Mouse (Mus musculus) hindbrain, embryonic 14.5 days (tissue): Measurements from ENCODE around the gene Igfbp6. TPM values are rescaled to one million over a fixed set of nuclear protein-coding genes. Genes with fewer than 3 reads are reported as not detected.
"Not testable (repeated sequence)": the region's sequence is repeated elsewhere in the genome, so short reads cannot be mapped to it uniquely, and the experiment has no call there.

Source experiments
- ATAC-seq: fragments of 200-750 bp; cut with Nextera tagmentation; 2 replicates; pipeline ENCODE4 v1.8.0; 2017; ENCODE audit warnings: moderate number of reproducible peaks, mild to moderate bottlenecking, moderate TSS enrichment, moderate library complexity; ENCODE audit not compliant: low FRiP score
- DNase-seq: peaks from one replicate; pipeline ENCODE4 v3.0.0-alpha.2; 2015; ENCODE audit warnings: low spot score
- H3K27ac ChIP-seq: fragments of 300-500 bp; sonication (generic); 2 replicates; pipeline ENCODE4 v1.5.1; 2014; ENCODE audit warnings: mild to moderate bottlenecking, moderate library complexity
- H3K27me3 ChIP-seq: fragments of 300-500 bp; sonication (generic); 2 replicates; pipeline ENCODE4 v1.6.1; 2014; ENCODE audit warnings: mild to moderate bottlenecking, low read length, mixed read lengths; ENCODE audit not compliant: control insufficient read depth, insufficient read depth
- H3K36me3 ChIP-seq: fragments of 300-500 bp; sonication (generic); replicated peaks from 2 replicates; pipeline ENCODE4 v1.6.1; 2014; ENCODE audit not compliant: control insufficient read depth, insufficient read depth
- H3K4me1 ChIP-seq: fragments of 300-500 bp; sonication (generic); replicated peaks from 2 replicates; pipeline ENCODE4 v1.6.1; 2014; ENCODE audit warnings: antibody characterized with exemption, low read length, mixed read lengths; ENCODE audit not compliant: control insufficient read depth, insufficient read depth
- H3K4me2 ChIP-seq: fragments of 300-500 bp; sonication (generic); replicated peaks from 2 replicates; pipeline ENCODE4 v1.6.1; 2014; ENCODE audit warnings: mild to moderate bottlenecking, moderate library complexity
- H3K4me3 ChIP-seq: fragments of 300-500 bp; sonication (generic); replicated peaks from 2 replicates; pipeline ENCODE4 v1.5.1; 2014; ENCODE audit warnings: mild to moderate bottlenecking, low read length
- H3K9ac ChIP-seq: fragments of 300-500 bp; sonication (generic); 2 replicates; pipeline ENCODE4 v1.6.1; 2014
- H3K9me3 ChIP-seq: fragments of 300-500 bp; sonication (generic); 2 replicates; pipeline ENCODE4 v1.6.1; 2016; ENCODE audit warnings: low read length; ENCODE audit not compliant: control insufficient read depth
- WGBS: fragments of 180-500 bp; shearing (Covaris S2); extraction: QIAGEN DNeasy Blood & Tissue Kit; methylation state at CpG from one replicate; pipeline ENCODE4 v1.1.7; 2014; 5-methylcytosine and 5-hydroxymethylcytosine counted together
- polyA plus RNA-seq: library from polyadenylated mRNA; unstranded; fragments of >200 nt; fragmentation: Nextera tagmentation; extraction: Ambion mirVana; gene quantifications from 2 replicates; pipeline ENCODE4 v1.2.1, GENCODE M21; 2014

The Igfbp6 gene
- polyA plus RNA-seq, 1 experiment from 2014 or later: 1.8 TPM

DNA sequence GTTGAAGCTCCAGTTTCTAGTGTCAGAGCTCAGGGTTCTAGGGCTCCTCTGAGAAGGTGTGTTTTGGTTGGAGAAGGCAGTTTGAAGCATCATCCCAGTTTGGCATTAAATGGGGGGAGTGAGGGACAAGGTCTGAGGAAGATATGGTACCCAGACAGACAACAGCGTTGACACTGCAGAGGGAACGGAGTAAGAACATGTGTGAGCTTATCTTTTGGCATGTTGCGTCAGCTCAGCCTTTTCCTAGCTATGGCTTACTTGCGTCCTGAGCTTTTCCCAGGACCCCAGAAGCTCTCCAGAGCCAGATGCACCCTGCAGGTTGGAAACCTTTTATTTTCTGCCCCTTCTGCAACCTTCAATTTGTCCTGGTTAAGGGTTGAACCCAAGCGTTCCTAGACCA lies 1.9 kb downstream of the Igfbp6 start:
- DNase-seq: no peak
- H3K4me2 ChIP-seq: no peak overlapping the region
- no peaks in the 10 kb centered on the region for H3K36me3 ChIP-seq
- H3K4me1 ChIP-seq: no peaks in the 10 kb centered on the region
- WGBS: 89% methylated on average over 5 of the region's 5 CpGs
- H3K4me3 ChIP-seq: no peak overlapping the region
- no peak for ATAC-seq
- H3K9me3 ChIP-seq: no peaks in the 10 kb centered on the region
- no peak overlapping the region for H3K9ac ChIP-seq
- peaks cover 32% of the 10 kb centered on the region for H3K27me3 ChIP-seq
- no peak overlapping the region for H3K27ac ChIP-seq

DNA sequence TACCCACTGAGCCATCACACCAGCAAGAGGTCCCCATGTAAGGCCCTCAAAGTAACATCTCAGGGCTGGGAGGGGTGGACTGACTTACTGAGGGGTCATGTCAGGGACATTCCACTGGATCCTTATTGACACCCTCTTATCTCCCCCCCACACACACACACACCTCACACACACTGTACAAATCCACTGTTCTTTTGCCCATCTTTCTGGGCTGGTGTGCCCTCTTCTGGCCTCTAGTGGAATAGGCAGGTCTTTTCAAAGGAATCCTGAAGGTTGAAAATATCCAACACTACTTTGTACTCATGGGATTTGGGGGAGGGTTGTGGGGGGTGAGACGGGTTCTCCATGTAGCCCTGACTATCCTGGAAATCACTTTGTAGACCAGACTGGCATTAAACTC lies 2.7 kb downstream of the Igfbp6 start:
- DNase-seq (peak; percentile 60), ATAC-seq (0 out of 2 replicates have a peak, but pooled peaks have one; percentile 31)
- H3K27ac ChIP-seq: no peak overlapping the region
- H3K4me3 ChIP-seq: no peak overlapping the region
- H3K4me1 ChIP-seq: no peaks in the 10 kb centered on the region
- no peaks in the 10 kb centered on the region for H3K9me3 ChIP-seq
- no peak overlapping the region for H3K4me2 ChIP-seq
- 3% methylated on average over 1 of the region's 1 CpGs for WGBS
- peaks cover 32% of the 10 kb centered on the region for H3K27me3 ChIP-seq
- H3K9ac ChIP-seq: no peak overlapping the region
- no peaks in the 10 kb centered on the region for H3K36me3 ChIP-seq

DNA sequence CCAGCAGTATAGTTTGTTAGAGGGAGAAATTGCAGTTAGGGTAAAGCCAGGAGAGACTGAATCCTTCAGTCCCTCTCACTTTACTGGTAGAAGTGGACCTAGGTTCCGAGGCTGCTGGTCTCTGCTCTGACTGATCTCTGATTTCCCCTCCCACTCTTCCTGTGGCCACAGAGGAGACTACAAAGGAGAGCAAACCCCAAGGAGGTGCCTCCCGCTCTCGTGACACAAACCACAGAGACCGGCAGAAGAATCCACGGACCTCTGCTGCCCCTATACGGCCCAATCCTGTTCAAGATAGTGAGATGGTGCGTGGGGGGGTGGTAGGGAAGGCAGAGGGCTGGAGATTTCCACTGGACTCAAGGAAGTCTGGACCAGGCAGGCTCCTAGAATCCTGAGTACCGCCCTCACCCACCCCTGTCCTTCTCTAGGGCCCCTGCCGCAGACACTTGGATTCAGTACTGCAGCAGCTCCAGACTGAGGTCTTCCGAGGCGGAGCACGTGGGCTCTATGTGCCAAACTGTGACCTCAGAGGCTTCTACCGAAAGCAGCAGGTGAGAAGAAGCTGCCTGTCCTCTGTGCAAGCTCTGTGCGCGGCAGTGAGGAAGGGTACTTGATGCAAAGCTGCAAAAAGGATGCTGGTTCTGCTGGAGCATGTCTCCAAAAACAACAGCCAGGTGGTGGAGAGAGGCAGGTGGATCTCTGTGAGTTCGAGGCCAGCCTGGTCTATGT lies 3.7 kb downstream of the Igfbp6 start:
- Histone ChIP-seq H3K4me2 (no peak overlapping the region), H3K36me3 (no peaks in the 10 kb centered on the region), H3K4me3 (no peak overlapping the region), H3K27me3 (peaks cover 32% of the 10 kb centered on the region), H3K27ac (no peak overlapping the region), H3K9ac (no peak overlapping the region), H3K4me1 (no peaks in the 10 kb centered on the region), H3K9me3 (no peaks in the 10 kb centered on the region)
- DNase-seq: no peak
- 76% methylated on average over 16 of the region's 16 CpGs for WGBS
- no peak for ATAC-seq

DNA sequence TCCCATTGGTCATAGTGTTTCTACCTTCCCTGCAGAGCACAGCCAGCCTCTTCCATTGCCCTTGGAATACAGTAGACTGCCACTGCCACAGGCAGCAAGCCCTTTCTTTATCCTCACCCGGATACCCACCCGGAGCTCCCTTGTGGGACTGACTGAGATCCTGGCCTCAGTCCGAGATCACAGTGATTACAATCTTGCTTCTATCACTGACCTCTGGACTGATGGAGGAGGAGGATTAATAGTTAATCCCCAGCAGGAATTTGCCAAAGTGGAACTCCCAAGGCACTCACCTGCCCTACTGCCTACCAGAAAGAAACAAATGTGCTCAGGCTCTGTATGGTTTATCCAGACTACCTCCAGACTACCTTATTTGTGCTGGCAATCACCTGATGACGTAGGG lies 5.4 kb downstream of the Igfbp6 start:
- Histone ChIP-seq H3K9ac (no peak overlapping the region), H3K27me3 (peaks cover 17% of the 10 kb centered on the region), H3K4me1 (no peaks in the 10 kb centered on the region), H3K36me3 (no peaks in the 10 kb centered on the region), H3K4me3 (no peak overlapping the region), H3K9me3 (no peaks in the 10 kb centered on the region), H3K4me2 (no peak overlapping the region), H3K27ac (no peak overlapping the region)
- 77% methylated on average over 4 of the region's 4 CpGs for WGBS
- ATAC-seq: no peak
- no peak for DNase-seq

DNA sequence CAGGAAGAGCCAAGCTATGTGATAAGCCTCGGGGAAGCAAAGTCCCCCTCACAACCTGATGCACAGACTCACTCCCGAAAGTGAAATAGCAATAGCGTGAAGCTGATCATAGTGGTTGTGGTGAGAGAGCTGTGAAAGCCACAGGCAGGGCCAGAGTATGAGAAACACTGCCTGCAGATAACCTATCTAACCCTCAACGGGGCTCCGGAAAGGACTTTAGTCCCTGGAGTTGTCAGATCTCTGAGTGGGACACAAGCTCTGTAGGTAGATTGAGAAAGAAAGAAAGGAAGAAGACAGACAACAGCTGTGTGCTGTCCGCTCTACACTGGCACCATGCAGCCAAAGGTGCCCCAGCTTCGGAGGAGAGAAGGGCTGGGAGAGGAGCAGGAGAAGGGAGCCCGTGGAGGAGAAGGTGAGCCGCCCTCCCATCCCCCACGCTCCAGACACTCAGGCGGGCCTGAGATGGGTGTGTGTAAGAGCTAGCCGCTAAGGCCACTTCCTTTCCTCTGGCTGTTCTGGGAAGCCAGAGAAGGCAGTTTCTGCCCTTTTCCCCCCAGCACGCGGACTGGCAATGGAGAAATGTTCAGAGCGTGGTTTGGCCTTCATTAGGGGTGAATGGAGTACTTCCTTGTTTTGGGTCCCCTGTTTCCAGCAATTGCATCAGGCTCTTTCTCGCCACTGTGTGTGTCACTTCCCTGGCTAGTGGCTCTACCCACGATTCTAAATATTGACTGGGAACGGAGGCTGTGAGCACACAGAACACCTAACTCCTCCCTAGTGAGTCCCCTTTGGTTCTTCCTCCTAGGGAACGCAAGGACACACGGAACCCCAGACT lies 6.4 kb downstream of the Igfbp6 start, which contains the start of gene Soat2:
Soat2 (plus strand) TSS at position 226 of the 835 bp plus-strand sequence.
- no peak for ATAC-seq
- Histone ChIP-seq H3K4me1 (no peaks in the 10 kb centered on the region), H3K4me3 (no peak within 1 kb of the TSS), H3K9me3 (no peaks in the 10 kb centered on the region), H3K27me3 (peaks cover 7% of the 10 kb centered on the region), H3K27ac (no peak within 1 kb of the TSS), H3K4me2 (no peak within 1 kb of the TSS), H3K9ac (no peak within 1 kb of the TSS), H3K36me3 (no peaks in the 10 kb centered on the region)
- 54% methylated on average over 20 of the region's 20 CpGs for WGBS
- DNase-seq: no peak

DNA sequence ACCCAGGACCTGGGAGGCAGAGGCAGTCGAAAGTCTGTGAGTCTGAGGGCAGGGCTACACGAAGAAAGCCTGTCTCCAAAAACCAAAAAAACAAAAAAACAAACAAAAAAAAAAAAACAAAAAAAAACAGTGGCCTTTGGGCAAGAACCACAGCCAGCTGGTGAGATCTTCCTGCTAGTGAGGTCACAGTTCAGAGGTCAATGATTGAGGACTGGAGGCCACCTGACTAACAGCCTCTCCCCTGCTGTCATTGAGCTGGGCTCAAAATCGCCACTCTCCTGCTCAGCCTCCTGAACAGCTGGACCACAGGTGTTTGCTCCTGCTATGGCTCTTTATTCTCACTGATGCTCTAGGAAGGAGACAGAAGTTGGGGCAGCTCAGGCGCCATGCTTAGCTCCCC lies 8.5 kb downstream of the Igfbp6 start:
- Histone ChIP-seq H3K4me3 (no peak overlapping the region), H3K27ac (no peak overlapping the region), H3K4me1 (no peaks in the 10 kb centered on the region; the same call in 1 of the 2 replicates), H3K36me3 (no peaks in the 10 kb centered on the region), H3K4me2 (no peak overlapping the region), H3K9me3 (no peaks in the 10 kb centered on the region), H3K27me3 (no peaks in the 10 kb centered on the region), H3K9ac (no peak overlapping the region)
- no peak for DNase-seq
- ATAC-seq: no peak
- WGBS: 12% methylated on average over 4 of the region's 4 CpGs

DNA sequence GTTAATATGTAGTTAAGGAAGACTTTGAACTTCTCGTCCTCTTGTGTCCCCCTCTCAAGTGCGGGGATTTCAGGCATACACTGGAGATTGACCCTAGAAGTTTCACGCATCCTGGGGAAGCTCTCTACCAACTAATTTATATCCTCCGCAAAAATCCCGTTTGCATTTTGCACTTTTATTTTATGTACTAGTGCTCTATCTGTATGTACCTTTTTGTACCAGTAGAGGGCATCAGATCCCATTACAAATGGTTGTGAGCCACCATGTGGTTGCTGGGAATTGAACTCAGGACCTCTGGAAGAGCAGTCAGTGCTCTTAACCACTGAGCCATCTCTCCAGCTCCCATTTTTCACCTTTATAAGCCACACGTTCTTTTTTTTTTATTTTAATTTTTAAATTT lies 10.8 kb downstream of the Igfbp6 start:
- 93% methylated on average over 6 of the region's 6 CpGs for WGBS
- not testable (repeated sequence) for H3K9me3 ChIP-seq, H3K4me2 ChIP-seq, ATAC-seq, DNase-seq, H3K4me3 ChIP-seq, H3K9ac ChIP-seq, H3K4me1 ChIP-seq, H3K36me3 ChIP-seq, H3K27me3 ChIP-seq, H3K27ac ChIP-seq

DNA sequence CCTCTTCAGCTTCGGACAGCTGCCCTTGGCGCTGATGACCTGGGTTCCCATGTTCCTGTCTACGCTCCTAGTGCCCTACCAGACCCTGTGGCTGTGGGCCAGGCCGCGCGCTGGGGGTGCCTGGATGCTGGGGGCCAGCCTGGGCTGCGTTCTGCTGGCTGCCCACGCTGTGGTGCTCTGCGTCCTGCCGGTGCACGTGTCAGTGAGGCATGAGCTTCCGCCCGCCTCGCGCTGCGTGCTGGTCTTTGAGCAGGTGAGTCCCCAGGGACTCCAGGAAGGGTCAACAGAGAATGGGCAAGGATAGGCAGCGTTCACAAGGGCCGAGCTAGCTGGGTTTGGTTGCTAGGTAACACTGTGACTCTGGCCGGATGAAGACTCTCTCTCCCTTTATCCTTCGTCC lies 12.7 kb downstream of the Igfbp6 start:
- WGBS: 26% methylated on average over 20 of the region's 20 CpGs
- no peak overlapping the region for H3K4me2 ChIP-seq
- DNase-seq: peak; percentile 42

DNA sequence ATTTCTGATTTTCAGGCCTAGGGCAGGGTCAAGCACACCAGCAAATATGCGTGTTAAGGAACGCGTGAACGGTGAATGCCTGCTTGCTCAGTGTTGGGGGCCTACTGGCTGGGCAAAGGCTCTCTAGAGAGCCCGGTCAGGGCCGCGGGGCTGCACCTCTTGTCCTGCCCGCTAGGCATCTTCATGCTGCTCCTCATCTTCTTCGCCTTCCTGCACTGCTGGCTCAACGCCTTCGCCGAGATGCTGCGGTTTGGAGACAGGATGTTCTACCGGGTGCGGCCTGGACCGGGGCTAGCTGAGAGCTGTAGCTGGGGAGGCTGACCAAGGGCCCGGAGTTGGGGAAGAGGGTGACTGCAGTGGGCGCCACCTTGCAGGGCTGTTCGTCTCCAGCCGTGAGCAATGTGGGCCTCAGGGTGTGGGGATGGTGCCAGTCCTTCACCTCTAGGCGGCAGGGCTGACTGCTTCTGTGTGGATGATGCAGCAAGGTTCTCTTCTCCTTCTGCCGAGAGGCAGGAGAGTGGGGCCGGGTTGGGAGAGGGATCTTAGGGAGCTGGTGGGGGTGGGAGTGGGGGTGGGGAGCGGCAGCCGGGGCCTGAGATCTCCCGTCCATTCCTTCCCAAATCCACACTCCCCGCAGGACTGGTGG lies 16.4 kb downstream of the Igfbp6 start:
- Histone ChIP-seq H3K27me3 (no peaks in the 10 kb centered on the region), H3K4me1 (no peaks in the 10 kb centered on the region; the same call in 1 of the 2 replicates), H3K36me3 (no peaks in the 10 kb centered on the region), H3K4me3 (no peak overlapping the region), H3K27ac (no peak overlapping the region), H3K9ac (no peak overlapping the region), H3K9me3 (no peaks in the 10 kb centered on the region), H3K4me2 (no peak overlapping the region)
- ATAC-seq (no peak), DNase-seq (no peak)
- 64% methylated on average over 26 of the region's 27 CpGs for WGBS

More for the DNA sequence above, 12.7 kb downstream of the Igfbp6 start:
- Histone ChIP-seq H3K9ac (no peak overlapping the region), H3K27ac (no peak overlapping the region), H3K36me3 (no peaks in the 10 kb centered on the region), H3K9me3 (no peaks in the 10 kb centered on the region), H3K4me1 (no peaks in the 10 kb centered on the region; the same call in 1 of the 2 replicates), H3K4me3 (no peak overlapping the region), H3K27me3 (no peaks in the 10 kb centered on the region)
- no peak for ATAC-seq
